Comparison of ENCODE assay signal across 8 mouse cellular contexts in genomic region chr9:34954212-34954611, GRCm38 (mm10).
A peak's percentile ranks its signal among the peaks of the same experiment; 100 is the strongest.
DNase-seq lines count a peak whose midpoint lies in the region; ATAC-seq lines count a peak whose summit lies in the region.

No protein-coding gene starts in this region.

- no peak for ATAC-seq in liver, embryonic 12.5 days

- peak; percentile 61 to 66 for DNase-seq in cerebellum, adult 18-20 months
- no peak for DNase-seq in cerebellum, adult 11-12 months
- peak; percentile 30 for DNase-seq in liver
- peak; percentile 24 for DNase-seq in c-Kit-positive CD71-positive TER-119-positive erythroid progenitor cells, embryonic 14.5 days (ENCODE audit: low spot score)
- peak; percentile 39 to 57 for DNase-seq in left cerebral cortex, adult 18-20 months (ENCODE audit: low spot score in 2 of 2)
- peak; percentile 68 for DNase-seq in right cerebral cortex, postnatal 4 days
- DNase-seq in spleen, postnatal 36 days (ENCODE audit: low spot score in 2 of 2) = no peak

- H3K36me3 ChIP-seq in liver, embryonic 12.5 days = no peaks in the 10 kb centered on the region

- H3K9ac ChIP-seq in liver, embryonic 12.5 days = no peak overlapping the region

- no peak overlapping the region for H3K4me2 ChIP-seq in liver, embryonic 12.5 days

- H3K27me3 ChIP-seq in liver, embryonic 12.5 days (replicated peaks) = 0 out of 2 replicates have a peak, but pooled peaks cover 3% of the 10 kb centered on the region

- no peak overlapping the region for H3K4me3 ChIP-seq in liver, embryonic 12.5 days

- H3K27ac ChIP-seq in liver, embryonic 12.5 days = no peak overlapping the region

- 41% methylated on average over 5 of the region's 5 CpGs for WGBS in liver, embryonic 12.5 days (ENCODE audit: insufficient replicate concordance)

- no peaks in the 10 kb centered on the region for H3K9me3 ChIP-seq in liver, embryonic 12.5 days (replicated peaks)

- H3K4me1 ChIP-seq in liver, embryonic 12.5 days = no peaks in the 10 kb centered on the region

Comparison
In these comparisons a context has a peak if more than half of its experiments do, and no peak if none do; other contexts are left out.
1. DNase-seq: peak in cerebellum, adult 18-20 months (2 of 2), liver (single experiment), c-Kit-positive CD71-positive TER-119-positive erythroid progenitor cells, embryonic 14.5 days (single experiment), left cerebral cortex, adult 18-20 months (2 of 2) and right cerebral cortex, postnatal 4 days (single experiment); none in cerebellum, adult 11-12 months (single experiment) and spleen, postnatal 36 days (0 of 2).